ENCODE assay signal across 8 mouse cellular contexts in genomic region chr17:74295026-74295970, GRCm38 (mm10). TPM values are rescaled to one million over a fixed set of nuclear protein-coding genes. Genes with fewer than 3 reads are reported as not detected.
DNase-seq lines count a peak whose midpoint lies in the region; ATAC-seq lines count a peak whose summit lies in the region.

Gene Memo1 (minus strand): TSS chr17:74295521.

- intact Hi-C loops in left cerebral cortex, postnatal 25 days (cut with DNase I): loop anchor here (1.0 kb wide), 1 partner anchor 21 kb away; no protein-coding TSS in a partner anchor

- DNase-seq in ZHBTc4 (ENCODE audit: low read depth, low spot score): peak; percentile 68
- peak; percentile 83 for DNase-seq in embryo, embryonic 10.5 days (ENCODE audit: low spot score)
- peak; percentile 87 for DNase-seq in gastrocnemius, postnatal 25 days
- DNase-seq in intestine, embryonic 14.5 days (ENCODE audit: low spot score): peak; percentile 89
- DNase-seq in left cerebral cortex, postnatal 25 days (ENCODE audit: low spot score in 2 of 2): peak; percentile 80 to 86
- DNase-seq in mesoderm, embryonic 11.5 days (ENCODE audit: low read depth, low spot score): peak; percentile 87
- peak; percentile 71 to 73 for DNase-seq in right cerebral cortex, postnatal 36 days (ENCODE audit: low spot score in 2 of 2)
- peak; percentile 82 to 83 for DNase-seq in urinary bladder, postnatal 4 days (ENCODE audit: low spot score in 2 of 2)

- H3K4me1 ChIP-seq in intestine, embryonic 14.5 days (replicated peaks; ENCODE audit: control insufficient read depth, insufficient read depth, low read length): peaks cover 12% of the 10 kb centered on the region

- no peaks in the 10 kb centered on the region for H3K9me3 ChIP-seq in intestine, embryonic 14.5 days (ENCODE audit: control insufficient read depth, low read length)

- H3K27ac ChIP-seq in intestine, embryonic 14.5 days (ENCODE audit: low read depth): peak within 1 kb of the TSS; percentile 98

- peak; percentile 91 for ATAC-seq in intestine, embryonic 14.5 days (replicated peaks; ENCODE audit: low FRiP score, low TSS enrichment, low read depth)

- H3K36me3 ChIP-seq in intestine, embryonic 14.5 days (ENCODE audit: control insufficient read depth, insufficient read depth, low read length): peaks cover 19% of the 10 kb centered on the region

- under 1% methylated on average over 50 of the region's 110 CpGs for WGBS in intestine, embryonic 14.5 days

- H3K4me2 ChIP-seq in intestine, embryonic 14.5 days (ENCODE audit: low read length): peak within 1 kb of the TSS; percentile 66

- peak within 1 kb of the TSS; percentile 89 for H3K9ac ChIP-seq in intestine, embryonic 14.5 days (ENCODE audit: low read length)

- H3K27me3 ChIP-seq in intestine, embryonic 14.5 days (replicated peaks; ENCODE audit: control insufficient read depth, insufficient read depth, low read length): no peaks in the 10 kb centered on the region

- H3K4me3 ChIP-seq in intestine, embryonic 14.5 days (ENCODE audit: low read depth, low read length): peak within 1 kb of the TSS; percentile 88

RNA-seq across cellular contexts. Expression of gene Memo1, which starts in this region (rescaled TPM):
- 10 to 100 TPM; 50.8 to 58.1 TPM for total RNA-seq in gastrocnemius, postnatal 25 days (2021)
- polyA plus RNA-seq in intestine, embryonic 14.5 days (2014; fragmentation: Nextera tagmentation; extraction: Ambion mirVana): 86.7 and 92.9 TPM in 2 replicates
- total RNA-seq in left cerebral cortex, postnatal 25 days (2021): 10 to 100 TPM; 43.1 to 49.7 TPM

Comparison
In these comparisons a context has a peak if more than half of its experiments do, and no peak if none do; other contexts are left out.
1. Peak in every context shown above with its lines: DNase-seq, ATAC-seq, H3K4me3 ChIP-seq and H3K27ac ChIP-seq.